Mouse (Mus musculus) cerebellum, adult 2 months (tissue): ENCODE measurements around the gene Psip1. TPM values are rescaled to one million over a fixed set of nuclear protein-coding genes. Genes with fewer than 3 reads are reported as not detected.
"Not testable (repeated sequence)": the region's sequence is repeated elsewhere in the genome, so short reads cannot be mapped to it uniquely, and the experiment has no call there.

Experiments
- DNase-seq, 2 experiments: peaks; one replicate each; pipeline ENCODE4 v3.0.0; 2021
- H3K27ac ChIP-seq: fragments of 200-500 bp; 2 replicates; pipeline ENCODE4 v1.5.1; 2012; ENCODE audit warnings: low read length, control low read depth, inconsistent platforms; ENCODE audit not compliant: insufficient read depth
- H3K27me3 ChIP-seq: fragments of 200-500 bp; 2 replicates; pipeline ENCODE4 v1.6.1; 2012; ENCODE audit warnings: inconsistent platforms, mild to moderate bottlenecking, low read length, moderate library complexity; ENCODE audit not compliant: control insufficient read depth, insufficient read depth
- H3K4me1 ChIP-seq: fragments of 200-500 bp; 2 replicates; pipeline ENCODE4 v1.6.1; 2011; ENCODE audit warnings: low read length; ENCODE audit not compliant: control insufficient read depth, insufficient read depth
- H3K4me3 ChIP-seq: fragments of 200-500 bp; replicated peaks from 2 replicates; pipeline ENCODE3; 2011; ENCODE audit warnings: mild to moderate bottlenecking, low read depth, low read length, control low read depth; ENCODE audit not compliant: insufficient read depth
- CTCF ChIP-seq: fragments of 200-500 bp; IDR thresholded peaks from 2 replicates; pipeline ENCODE4 v1.5.1; 2011; ENCODE audit warnings: low read depth, mild to moderate bottlenecking, control low read depth, low read length, moderate library complexity, borderline replicate concordance; ENCODE audit not compliant: insufficient read depth
- POLR2A ChIP-seq: fragments of 200-500 bp; IDR thresholded peaks from 2 replicates; pipeline ENCODE4 v1.6.1; 2011; ENCODE audit warnings: low read length, control low read depth, borderline replicate concordance; ENCODE audit not compliant: insufficient read depth
- WGBS: fragments of 180-500 bp; shearing (Covaris S2); methylation state at CpG from one replicate; pipeline ENCODE4 v1.1.7; 2018; 5-methylcytosine and 5-hydroxymethylcytosine counted together
- polyA plus RNA-seq: library from polyadenylated mRNA; depleted of rRNA; stranded (reverse); fragments of >200 nt; gene quantifications from 2 replicates; pipeline ENCODE4 v1.2.3, GENCODE M21; 2012

Psip1 gene
- polyA plus RNA-seq, 1 experiment, result 191 TPM

DNA sequence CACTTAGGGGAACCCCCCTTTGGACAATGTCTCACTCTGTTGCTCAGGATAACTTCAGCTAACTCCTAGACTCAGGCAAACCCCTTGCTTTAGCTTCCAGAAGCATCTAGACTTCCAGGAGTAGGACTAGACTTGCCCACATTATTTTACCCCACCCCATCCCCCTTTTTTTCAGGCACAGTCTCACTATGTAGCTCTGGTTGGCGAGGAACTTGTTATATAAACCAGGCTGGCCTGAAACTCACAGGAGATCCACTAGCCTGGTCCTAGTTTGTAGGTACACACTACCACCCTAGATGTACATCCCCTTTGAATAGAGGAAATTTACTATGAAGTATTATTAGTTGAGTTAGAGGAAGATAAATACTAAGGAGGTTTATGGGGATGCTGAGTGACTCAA lies 27.9 kb upstream of the Psip1 start:
- TF ChIP-seq POLR2A (no peak), CTCF (no peak)
- DNase-seq, result no peak
- no peak overlapping the region for H3K27ac ChIP-seq
- H3K4me3 ChIP-seq, result no peak overlapping the region
- no peaks in the 10 kb centered on the region for H3K27me3 ChIP-seq
- 94% methylated on average over 1 of the region's 1 CpGs for WGBS
- 0 out of 2 replicates have a peak, but pooled peaks cover 2% of the 10 kb centered on the region for H3K4me1 ChIP-seq

- Histone ChIP-seq H3K4me3 (no peak overlapping the region), H3K27ac (no peak overlapping the region), H3K4me1 (0 out of 2 replicates have a peak, but pooled peaks cover 2% of the 10 kb centered on the region), H3K27me3 (no peaks in the 10 kb centered on the region)
- DNase-seq, result no peak
- TF ChIP-seq POLR2A (no peak), CTCF (no peak)
- WGBS, result 73% methylated on average over 2 of the region's 2 CpGs
Observed at GRCm38 (mm10) chr4:83512644-83513043, 26.4 kb upstream of the Psip1 start.

GRCm38 (mm10) chr4:83512217-83512616 lies 26.0 kb upstream of the Psip1 start:
- Histone ChIP-seq H3K27me3 (no peaks in the 10 kb centered on the region), H3K4me3 (no peak overlapping the region), H3K4me1 (0 out of 2 replicates have a peak, but pooled peaks cover 2% of the 10 kb centered on the region), H3K27ac (no peak overlapping the region)
- WGBS, result 92% methylated on average over 3 of the region's 3 CpGs
- TF ChIP-seq CTCF (no peak), POLR2A (no peak)
- no peak for DNase-seq

DNA sequence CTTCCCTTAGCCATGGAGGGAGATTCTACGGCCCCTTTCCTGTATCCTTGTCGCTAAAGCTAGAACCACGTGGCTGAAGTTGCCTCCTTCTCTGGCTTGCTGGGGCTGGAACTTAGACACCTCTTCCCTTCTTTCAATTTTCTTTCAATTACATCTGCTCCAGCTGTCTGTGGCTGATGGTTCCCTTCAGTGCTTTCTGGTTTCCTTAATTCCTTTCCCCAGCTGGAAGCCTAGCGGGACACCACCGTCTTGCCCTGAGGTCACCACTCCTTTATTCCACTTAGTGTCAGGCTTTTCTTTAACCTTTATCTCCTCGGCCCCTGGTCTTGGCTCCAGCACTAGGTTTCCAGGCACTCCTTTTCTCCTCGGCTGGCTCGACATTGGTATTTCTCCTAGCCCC lies 24.8 kb upstream of the Psip1 start:
- 41% methylated on average over 8 of the region's 8 CpGs for WGBS
- no peak overlapping the region for H3K4me3 ChIP-seq
- 0 out of 2 replicates have a peak, but pooled peaks cover 2% of the 10 kb centered on the region for H3K4me1 ChIP-seq
- H3K27ac ChIP-seq, result no peak overlapping the region
- DNase-seq, result no peak
- no peaks in the 10 kb centered on the region for H3K27me3 ChIP-seq
- no peak for TF ChIP-seq POLR2A
- TF ChIP-seq CTCF, result no peak

DNA sequence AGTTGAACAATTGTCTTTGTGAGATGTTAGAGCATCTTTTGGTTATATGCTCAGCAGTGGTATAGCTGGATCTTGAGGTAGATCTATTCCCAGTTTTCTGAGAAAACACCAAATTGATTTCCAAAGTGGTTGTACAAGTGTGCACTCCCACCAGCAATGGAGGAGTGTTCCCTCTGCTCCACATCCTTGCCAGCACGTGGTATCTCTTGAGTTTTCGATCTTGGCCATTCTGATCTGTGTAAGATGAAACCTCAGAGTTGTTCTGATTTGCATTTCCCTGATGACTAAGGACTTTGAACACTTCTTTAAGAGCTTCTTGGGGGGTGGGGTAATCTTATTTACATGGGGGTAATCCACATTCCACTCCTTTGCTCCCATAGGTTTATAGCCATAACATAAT lies 23.3 kb upstream of the Psip1 start:
- TF ChIP-seq POLR2A, result no peak
- WGBS, result 61% methylated on average over 2 of the region's 2 CpGs
- DNase-seq, result no peak
- Histone ChIP-seq H3K27ac (no peak overlapping the region), H3K4me1 (no peaks in the 10 kb centered on the region), H3K4me3 (no peak overlapping the region), H3K27me3 (no peaks in the 10 kb centered on the region)

DNA sequence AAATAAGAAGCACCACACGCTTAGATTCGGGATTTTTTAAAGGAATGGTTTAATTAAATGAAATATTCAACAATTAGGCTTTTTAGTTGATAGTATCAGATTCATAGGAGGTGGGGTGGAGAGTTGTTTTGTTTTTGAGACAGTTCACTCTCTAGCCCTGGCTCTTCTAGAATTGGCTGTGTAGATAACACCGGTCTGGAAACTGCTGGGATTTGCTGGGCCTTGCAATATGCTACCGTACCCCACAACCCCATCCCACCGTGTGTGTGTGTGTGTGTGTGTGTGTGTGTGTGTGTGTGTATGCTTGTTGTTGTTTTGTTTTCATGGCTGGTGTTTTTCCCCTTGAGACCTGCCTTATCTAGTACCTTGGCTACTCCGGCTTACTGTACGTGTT lies 14.8 kb upstream of the Psip1 start:
- Histone ChIP-seq H3K4me3 (no peak overlapping the region), H3K27me3 (no peaks in the 10 kb centered on the region), H3K4me1 (no peaks in the 10 kb centered on the region; the same call in 1 of the 2 replicates), H3K27ac (no peak overlapping the region)
- no peak for DNase-seq
- no peak for TF ChIP-seq CTCF
- TF ChIP-seq POLR2A, result no peak
- WGBS, result 35% methylated on average over 7 of the region's 7 CpGs

DNA sequence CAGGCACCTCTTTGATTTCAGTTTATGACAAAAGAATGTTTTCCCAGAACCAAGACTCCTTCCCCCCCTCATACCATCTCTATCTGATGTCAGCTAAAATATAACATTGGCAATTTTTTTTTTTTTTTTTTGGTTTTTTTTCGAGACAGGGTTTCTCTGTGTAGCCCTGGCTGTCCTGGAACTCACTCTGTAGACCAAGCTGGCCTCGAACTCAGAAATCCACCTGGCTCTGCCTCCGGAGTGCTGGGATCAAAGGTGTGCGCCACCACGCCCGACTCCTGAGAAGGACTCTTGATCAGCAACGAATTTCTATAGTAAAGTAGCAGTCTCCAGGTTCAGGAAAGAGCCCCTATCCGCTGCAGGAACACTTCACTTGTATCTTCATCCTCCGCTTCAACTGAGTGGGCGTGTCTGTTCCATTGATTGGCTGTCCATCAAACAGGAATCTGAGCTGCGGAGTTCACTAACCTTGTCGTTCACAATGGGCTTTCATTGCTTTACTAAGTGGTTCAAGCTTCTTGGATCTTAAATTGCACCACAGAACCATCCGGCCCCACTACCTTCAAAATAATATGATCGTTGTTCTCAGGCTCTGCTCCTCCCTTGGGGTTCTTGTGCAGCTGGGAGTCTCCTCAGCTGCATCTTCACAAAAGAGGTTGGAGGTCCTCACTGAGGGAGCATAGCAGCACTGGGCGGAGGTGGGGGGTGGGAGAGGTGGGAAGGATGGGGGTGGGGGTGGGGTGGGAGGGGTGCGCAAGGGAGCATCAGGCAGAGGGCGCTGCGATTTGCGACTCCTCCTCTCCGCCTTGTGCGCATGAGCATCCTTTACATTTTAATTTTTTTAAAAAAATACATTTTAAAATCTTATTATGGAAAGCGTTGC lies 14.1 kb upstream of the Psip1 start:
- Histone ChIP-seq H3K4me3 (peak overlapping the region; percentile 57), H3K4me1 (no peaks in the 10 kb centered on the region; the same call in 1 of the 2 replicates), H3K27me3 (no peaks in the 10 kb centered on the region), H3K27ac (no peak overlapping the region)
- no peak for DNase-seq
- 14% methylated on average over 22 of the region's 22 CpGs for WGBS
- TF ChIP-seq POLR2A (no peak), CTCF (no peak)

DNA sequence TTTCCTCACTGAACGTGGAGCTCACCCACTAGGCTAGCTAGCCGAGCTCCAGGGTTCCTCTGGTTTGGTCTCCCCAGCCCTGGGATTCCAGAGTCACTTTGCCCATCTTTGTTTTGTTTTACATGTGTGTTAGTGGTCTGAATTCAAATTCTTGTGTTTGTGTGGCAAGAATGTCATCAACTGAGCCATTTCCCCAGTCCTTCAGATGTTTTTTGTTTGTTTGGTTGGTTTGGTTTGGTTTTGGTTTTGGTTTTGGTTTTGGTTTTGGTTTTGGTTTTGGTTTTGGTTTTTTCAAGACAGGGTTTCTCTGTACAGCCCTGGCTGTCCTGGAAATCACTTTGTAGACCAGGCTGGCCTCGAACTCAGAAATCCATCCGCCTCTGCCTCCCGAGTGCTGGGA lies 10.8 kb upstream of the Psip1 start:
- not testable (repeated sequence) for H3K27ac ChIP-seq, DNase-seq, H3K27me3 ChIP-seq, H3K4me1 ChIP-seq, H3K4me3 ChIP-seq
- 91% methylated on average over 5 of the region's 5 CpGs for WGBS
